Mouse (Mus musculus) lung, postnatal 0 days (tissue): ENCODE measurements around the gene Six2.

Source experiments
- CTCF ChIP-seq: IDR thresholded peaks from 2 replicates; pipeline ENCODE4 v1.5.1; 2016; ENCODE audit warnings: antibody characterized with exemption, mild to moderate bottlenecking
- EP300 ChIP-seq: IDR thresholded peaks from 2 replicates; pipeline ENCODE4 v1.6.1; 2016; ENCODE audit warnings: antibody characterized with exemption, mild to moderate bottlenecking, control low read depth

DNA sequence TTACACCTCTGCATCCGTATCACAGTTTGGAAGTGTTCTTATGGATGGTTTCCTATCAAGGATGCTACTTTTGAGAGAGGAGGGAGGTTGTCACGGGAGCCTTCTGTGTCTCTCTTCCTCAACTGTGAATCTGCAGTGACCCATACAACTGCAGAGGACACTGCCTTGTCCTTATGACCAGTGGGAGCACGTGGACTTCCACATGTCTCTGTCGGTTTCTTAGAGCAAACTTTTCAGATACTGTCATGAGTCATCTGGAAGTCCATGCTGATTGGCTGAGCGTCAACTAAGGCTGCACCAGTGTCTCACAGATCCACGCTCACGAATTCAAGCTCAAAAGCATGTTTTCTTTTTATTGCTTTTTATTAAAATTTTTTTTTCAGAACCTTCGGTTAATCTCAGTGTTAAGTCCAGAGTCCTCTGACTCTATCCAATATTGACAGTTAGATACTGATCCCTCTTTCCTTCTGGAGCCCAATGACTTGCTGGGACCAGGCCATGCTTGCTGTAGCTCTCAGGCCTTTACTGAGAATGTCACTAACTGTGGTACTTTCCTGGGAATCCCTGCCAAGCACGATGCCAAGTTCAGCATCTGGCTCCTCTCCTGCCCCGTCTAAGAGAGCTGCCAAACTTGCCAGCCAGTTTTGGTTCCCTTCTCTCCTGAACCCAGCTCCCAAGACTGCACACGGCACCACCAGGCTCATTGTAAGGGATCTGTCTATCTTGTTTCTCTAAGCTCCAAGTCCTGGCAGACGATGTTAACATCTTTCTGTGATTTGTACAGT, 42.3 kb upstream of the Six2 start:
- TF ChIP-seq CTCF: no peak
- no peak for TF ChIP-seq EP300
